8 mouse cellular contexts compared by ENCODE assay signal in genomic region chr11:69758971-69759721, GRCm38 (mm10). TPM values are rescaled to one million over a fixed set of nuclear protein-coding genes. Genes with fewer than 3 reads are reported as not detected.
DNase-seq lines count a peak whose midpoint lies in the region; ATAC-seq lines count a peak whose summit lies in the region.

No protein-coding gene starts in this region.

- peak; percentile 91 for DNase-seq in WW6 (ENCODE audit: low read depth, low spot score)
- peak; percentile 95 to 98 for DNase-seq in cerebellum, postnatal 14 days
- DNase-seq in frontal cortex, postnatal 25 days (ENCODE audit: low spot score in 2 of 2), result peak; percentile 73 to 74
- DNase-seq in hindbrain, embryonic 14.5 days (ENCODE audit: low spot score), result peak; percentile 86
- peak; percentile 77 to 86 for DNase-seq in layer of hippocampus, postnatal 36 days
- peak; percentile 94 for DNase-seq in lung, postnatal 25 days (ENCODE audit: low spot score)
- DNase-seq in right cerebral cortex, adult 2 months (ENCODE audit: low spot score in 2 of 2), result peak; percentile 87 to 91
- DNase-seq in urinary bladder, postnatal 4 days (ENCODE audit: low spot score in 2 of 2), result peak; percentile 79 to 80

- peak overlapping the region; percentile 99 for H3K27ac ChIP-seq in hindbrain, embryonic 14.5 days

- peak overlapping the region; percentile 86 for H3K9ac ChIP-seq in hindbrain, embryonic 14.5 days

- no peaks in the 10 kb centered on the region for H3K36me3 ChIP-seq in hindbrain, embryonic 14.5 days (replicated peaks; ENCODE audit: control insufficient read depth, insufficient read depth)

- 0% methylated on average over 37 of the region's 37 CpGs for WGBS in hindbrain, embryonic 14.5 days

- H3K27me3 ChIP-seq in hindbrain, embryonic 14.5 days (ENCODE audit: control insufficient read depth, insufficient read depth, low read length), result no peaks in the 10 kb centered on the region

- H3K9me3 ChIP-seq in hindbrain, embryonic 14.5 days (ENCODE audit: control insufficient read depth, low read length), result no peaks in the 10 kb centered on the region

- ATAC-seq in hindbrain, embryonic 14.5 days (ENCODE audit: low FRiP score), result peak; percentile 87

- H3K4me1 ChIP-seq in hindbrain, embryonic 14.5 days (replicated peaks; ENCODE audit: control insufficient read depth, insufficient read depth, low read length), result peaks cover 44% of the 10 kb centered on the region

- peak overlapping the region; percentile 61 for H3K4me2 ChIP-seq in hindbrain, embryonic 14.5 days (replicated peaks)

- H3K4me3 ChIP-seq in hindbrain, embryonic 14.5 days (replicated peaks; ENCODE audit: low read length), result peak overlapping the region; percentile 49

RNA-seq across cellular contexts. Expression of gene Polr2a, which starts 0.7 kb away (rescaled TPM):
- polyA plus RNA-seq in hindbrain, embryonic 14.5 days (2014; fragmentation: Nextera tagmentation; extraction: Ambion mirVana), result 24.3 and 26.9 TPM in 2 replicates
- 10 to 100 TPM; 61.2 to 61.3 TPM for total RNA-seq in layer of hippocampus, postnatal 36 days (2021)

RNA-seq across cellular contexts. Expression of gene Slc35g3, which starts 2.6 kb away (rescaled TPM):
- 0.27 and 0.39 TPM in 2 replicates for polyA plus RNA-seq in hindbrain, embryonic 14.5 days (2014; fragmentation: Nextera tagmentation; extraction: Ambion mirVana)
- not detected for total RNA-seq in layer of hippocampus, postnatal 36 days (2021)

RNA-seq across cellular contexts. Expression of gene Zbtb4, which starts 6.6 kb away (rescaled TPM):
- polyA plus RNA-seq in hindbrain, embryonic 14.5 days (2014; fragmentation: Nextera tagmentation; extraction: Ambion mirVana), result 4.6 TPM in 2 replicates
- total RNA-seq in layer of hippocampus, postnatal 36 days (2021), result 100 to 1,000 TPM; 116 to 126 TPM

RNA-seq across cellular contexts. Expression of gene Chrnb1, which starts 36.6 kb away (rescaled TPM):
- 1.4 and 1.6 TPM in 2 replicates for polyA plus RNA-seq in hindbrain, embryonic 14.5 days (2014; fragmentation: Nextera tagmentation; extraction: Ambion mirVana)
- 1 to 10 TPM in 1 of 2 experiments, under 1 TPM in 1; 0.72 to 1.3 TPM for total RNA-seq in layer of hippocampus, postnatal 36 days (2021)

RNA-seq across cellular contexts. Expression of gene Fgf11, which starts 42.5 kb away (rescaled TPM):
- polyA plus RNA-seq in hindbrain, embryonic 14.5 days (2014; fragmentation: Nextera tagmentation; extraction: Ambion mirVana), result 4.3 TPM in 2 replicates
- 10 to 100 TPM; 29.2 to 31.6 TPM for total RNA-seq in layer of hippocampus, postnatal 36 days (2021)

Comparison
In these comparisons a context has a peak if more than half of its experiments do, and no peak if none do; other contexts are left out.
1. Peak in every context shown above with its lines: DNase-seq, ATAC-seq, H3K4me3 ChIP-seq and H3K27ac ChIP-seq.